Mouse (Mus musculus): Measurements from ENCODE around the gene Cpsf7. TPM values are rescaled to one million over a fixed set of nuclear protein-coding genes. Genes with fewer than 3 reads are reported as not detected.
"Not testable (repeated sequence)": the region's sequence is repeated elsewhere in the genome, so short reads cannot be mapped to it uniquely, and the experiment has no call there.

The Cpsf7 gene
- total RNA-seq, 1 experiment: 38.0 TPM

- in situ Hi-C loops (cut with MboI; ENCODE audit: low sequenced_read_pairs in 2 of 2, unreplicated experiment in 2 of 2): no loop called here
- Histone ChIP-seq H3K9ac (ENCODE audit: insufficient read depth, low read depth, low read length, poor library complexity, severe bottlenecking) (peak within 1 kb of the TSS; percentile 65), H3K36me3 (ENCODE audit: control insufficient read depth, insufficient read depth, low read length, poor library complexity, severe bottlenecking) (peaks cover 2% of the 10 kb centered on the region), H3K4me1 (ENCODE audit: control insufficient read depth in 2 of 2, insufficient read depth in 2 of 2, low read length in 2 of 2, poor library complexity in 1 of 2) (no peaks in the 10 kb centered on the region; a peak in 1 of 4 replicates), H3K27ac (ENCODE audit: insufficient read depth, low read depth, low read length, poor library complexity, severe bottlenecking) (no peak within 1 kb of the TSS; the same call in 1 of the 2 replicates), H3K4me3 (ENCODE audit: insufficient read depth in 1 of 2, low read depth in 1 of 2, low read length in 2 of 2, poor library complexity in 1 of 2, severe bottlenecking in 1 of 2) (peak within 1 kb of the TSS; percentile 63 to 78), H3K9me3 (ENCODE audit: control insufficient read depth, insufficient read depth, low read depth, low read length) (no peaks in the 10 kb centered on the region)
- TF ChIP-seq MAFK (IDR thresholded peaks at IDR 0.05; ENCODE audit: insufficient read depth, low read depth, low read length): no peak
- TF ChIP-seq HCFC1 (IDR thresholded peaks at IDR 0.05; ENCODE audit: borderline replicate concordance, insufficient read depth, low read length): peak; percentile 74; the same call in 1 of the 2 replicates
- DNase-seq (ENCODE audit: low read depth, low spot score): peak; percentile 59
Measured at GRCm38 (mm10) chr19:10555624-10556510, 30.8 kb downstream of the Cpsf7 start, which contains the start of gene Tmem216. Gene Tmem216, minus strand, starts transcription at chr19:10556238.

- H3K27ac ChIP-seq (ENCODE audit: insufficient read depth, low read depth, low read length, poor library complexity, severe bottlenecking): no peak overlapping the region
- H3K9ac ChIP-seq (ENCODE audit: insufficient read depth, low read depth, low read length, poor library complexity, severe bottlenecking): no peak overlapping the region
- no peak overlapping the region for H3K4me3 ChIP-seq (ENCODE audit: insufficient read depth in 1 of 2, low read depth in 1 of 2, low read length in 2 of 2, poor library complexity in 1 of 2, severe bottlenecking in 1 of 2)
- no peaks in the 10 kb centered on the region; a peak in 1 of 4 replicates for H3K4me1 ChIP-seq (ENCODE audit: control insufficient read depth in 2 of 2, insufficient read depth in 2 of 2, low read length in 2 of 2, poor library complexity in 1 of 2)
- TF ChIP-seq ZNF384 (IDR thresholded peaks at IDR 0.05; ENCODE audit: low read depth, low read length) (no peak), CHD2 (IDR thresholded peaks at IDR 0.05; ENCODE audit: low read depth, low read length) (no peak), MAFK (IDR thresholded peaks at IDR 0.05; ENCODE audit: insufficient read depth, low read depth, low read length) (no peak), ZC3H11A (IDR thresholded peaks at IDR 0.05; ENCODE audit: borderline replicate concordance, low read depth, low read length) (no peak), HCFC1 (IDR thresholded peaks at IDR 0.05; ENCODE audit: borderline replicate concordance, insufficient read depth, low read length) (no peak)
- in situ Hi-C loops (cut with MboI; ENCODE audit: low sequenced_read_pairs in 2 of 2, unreplicated experiment in 2 of 2): no loop called here
- no peak for DNase-seq (ENCODE audit: low read depth, low spot score)
- no peaks in the 10 kb centered on the region for H3K36me3 ChIP-seq (ENCODE audit: control insufficient read depth, insufficient read depth, low read length, poor library complexity, severe bottlenecking)
- H3K9me3 ChIP-seq (ENCODE audit: control insufficient read depth, insufficient read depth, low read depth, low read length): no peaks in the 10 kb centered on the region
Measured at GRCm38 (mm10) chr19:10557001-10557400, 31.9 kb downstream of the Cpsf7 start.

GRCm38 (mm10) chr19:10557430-10557829, 32.4 kb downstream of the Cpsf7 start:
- Histone ChIP-seq H3K9me3 (ENCODE audit: control insufficient read depth, insufficient read depth, low read depth, low read length) (no peaks in the 10 kb centered on the region), H3K4me1 (ENCODE audit: control insufficient read depth in 2 of 2, insufficient read depth in 2 of 2, low read length in 2 of 2, poor library complexity in 1 of 2) (no peaks in the 10 kb centered on the region; a peak in 1 of 4 replicates), H3K9ac (ENCODE audit: insufficient read depth, low read depth, low read length, poor library complexity, severe bottlenecking) (no peak overlapping the region), H3K4me3 (ENCODE audit: insufficient read depth in 1 of 2, low read depth in 1 of 2, low read length in 2 of 2, poor library complexity in 1 of 2, severe bottlenecking in 1 of 2) (no peak overlapping the region), H3K36me3 (ENCODE audit: control insufficient read depth, insufficient read depth, low read length, poor library complexity, severe bottlenecking) (no peaks in the 10 kb centered on the region), H3K27ac (ENCODE audit: insufficient read depth, low read depth, low read length, poor library complexity, severe bottlenecking) (no peak overlapping the region)
- TF ChIP-seq HCFC1 (IDR thresholded peaks at IDR 0.05; ENCODE audit: borderline replicate concordance, insufficient read depth, low read length): no peak
- no peak for TF ChIP-seq ZC3H11A (IDR thresholded peaks at IDR 0.05; ENCODE audit: borderline replicate concordance, low read depth, low read length)
- TF ChIP-seq CHD2 (IDR thresholded peaks at IDR 0.05; ENCODE audit: low read depth, low read length): no peak
- TF ChIP-seq MAFK (IDR thresholded peaks at IDR 0.05; ENCODE audit: insufficient read depth, low read depth, low read length): no peak
- in situ Hi-C loops (cut with MboI; ENCODE audit: low sequenced_read_pairs in 2 of 2, unreplicated experiment in 2 of 2): no loop called here
- DNase-seq (ENCODE audit: low read depth, low spot score): no peak

- DNase-seq (ENCODE audit: low read depth, low spot score); H3K9ac ChIP-seq (ENCODE audit: insufficient read depth, low read depth, low read length, poor library complexity, severe bottlenecking); H3K4me1 ChIP-seq (ENCODE audit: control insufficient read depth in 2 of 2, insufficient read depth in 2 of 2, low read length in 2 of 2, poor library complexity in 1 of 2); H3K4me3 ChIP-seq (ENCODE audit: insufficient read depth in 1 of 2, low read depth in 1 of 2, low read length in 2 of 2, poor library complexity in 1 of 2, severe bottlenecking in 1 of 2); H3K9me3 ChIP-seq (ENCODE audit: control insufficient read depth, insufficient read depth, low read depth, low read length); H3K27ac ChIP-seq (ENCODE audit: insufficient read depth, low read depth, low read length, poor library complexity, severe bottlenecking); in situ Hi-C loops (cut with MboI; ENCODE audit: low sequenced_read_pairs in 2 of 2, unreplicated experiment in 2 of 2); H3K36me3 ChIP-seq (ENCODE audit: control insufficient read depth, insufficient read depth, low read length, poor library complexity, severe bottlenecking): not testable (repeated sequence)
Measured at GRCm38 (mm10) chr19:10557837-10558375, 32.8 kb downstream of the Cpsf7 start.
